Mouse (Mus musculus) bone marrow, adult 2 months (tissue): ENCODE measurements around the gene Ect2. TPM values are rescaled to one million over a fixed set of nuclear protein-coding genes. Genes with fewer than 3 reads are reported as not detected.

Source experiments
- H3K27ac ChIP-seq: fragments of 200-500 bp; 2 replicates; pipeline ENCODE4 v1.5.1; 2012; ENCODE audit warnings: low read depth, mild to moderate bottlenecking, control low read depth, inconsistent platforms, low read length; ENCODE audit not compliant: control insufficient read depth, poor library complexity, insufficient read depth
- H3K4me1 ChIP-seq: fragments of 200-500 bp; 2 replicates; pipeline ENCODE4 v1.6.1; 2011; ENCODE audit warnings: low read length; ENCODE audit not compliant: control insufficient read depth, insufficient read depth
- H3K4me3 ChIP-seq: fragments of 200-500 bp; replicated peaks from 2 replicates; pipeline ENCODE3; 2011; ENCODE audit warnings: mild to moderate bottlenecking, low read depth, low read length, control low read depth; ENCODE audit not compliant: control insufficient read depth
- CTCF ChIP-seq: fragments of 200-500 bp; IDR thresholded peaks from 2 replicates; pipeline ENCODE4 v1.5.1; 2011; ENCODE audit warnings: low read length, control low read depth; ENCODE audit not compliant: control insufficient read depth, insufficient read depth
- POLR2A ChIP-seq: fragments of 200-500 bp; IDR thresholded peaks from 2 replicates; pipeline ENCODE4 v1.6.1; 2011; ENCODE audit warnings: low read depth, mild to moderate bottlenecking, control low read depth, low read length, borderline replicate concordance; ENCODE audit not compliant: control insufficient read depth
- WGBS: fragments of 180-500 bp; shearing (Covaris S2); methylation state at CpG from one replicate; pipeline ENCODE4 v1.1.7; 2018; 5-methylcytosine and 5-hydroxymethylcytosine counted together
- polyA plus RNA-seq: library from polyadenylated mRNA; stranded (reverse); fragments of >200 nt; gene quantifications from 2 replicates; pipeline ENCODE4 v1.2.4, GENCODE M21; 2011; ENCODE audit warnings: low replicate concordance; ENCODE audit not compliant: missing spikeins, insufficient read depth, insufficient read length

The Ect2 gene
- polyA plus RNA-seq, 1 experiment, result 28.8 TPM

- H3K27ac ChIP-seq, result 0 out of 2 replicates have a peak overlapping the region, but pooled peaks have one; percentile 19
- 80% methylated on average over 2 of the region's 2 CpGs for WGBS
- H3K4me1 ChIP-seq, result peaks cover 2% of the 10 kb centered on the region
- TF ChIP-seq POLR2A, result no peak
- TF ChIP-seq CTCF, result no peak
- peak overlapping the region; percentile 77 for H3K4me3 ChIP-seq
These were observed 602 bp upstream of the Ect2 start for GRCm38 (mm10) chr3:27154280-27154679.

- H3K4me1 ChIP-seq, result peaks cover 2% of the 10 kb centered on the region
- H3K4me3 ChIP-seq, result peak overlapping the region; percentile 98
- no peak for TF ChIP-seq POLR2A
- no peak for TF ChIP-seq CTCF
- peak overlapping the region; percentile 82 for H3K27ac ChIP-seq
- WGBS, result under 1% methylated on average over 31 of the region's 31 CpGs
These were observed 447 bp downstream of the Ect2 start for GRCm38 (mm10) chr3:27153191-27153671.

GRCm38 (mm10) chr3:27145733-27146132 lies 7.9 kb downstream of the Ect2 start:
- no peaks in the 10 kb centered on the region for H3K4me1 ChIP-seq
- no peak overlapping the region for H3K27ac ChIP-seq
- H3K4me3 ChIP-seq, result no peak overlapping the region
- WGBS, result 88% methylated on average over 7 of the region's 7 CpGs
- TF ChIP-seq POLR2A, result no peak
- TF ChIP-seq CTCF, result no peak

GRCm38 (mm10) chr3:27143570-27143969 lies 10.1 kb downstream of the Ect2 start:
- no peak for TF ChIP-seq CTCF
- TF ChIP-seq POLR2A, result no peak
- H3K27ac ChIP-seq, result no peak overlapping the region
- no peak overlapping the region for H3K4me3 ChIP-seq
- WGBS, result 87% methylated on average over 7 of the region's 7 CpGs
- no peaks in the 10 kb centered on the region for H3K4me1 ChIP-seq

GRCm38 (mm10) chr3:27140101-27140500 lies 13.6 kb downstream of the Ect2 start:
- WGBS, result 93% methylated on average over 8 of the region's 8 CpGs
- Histone ChIP-seq H3K4me3 (no peak overlapping the region), H3K4me1 (no peaks in the 10 kb centered on the region), H3K27ac (no peak overlapping the region)
- TF ChIP-seq CTCF (no peak), POLR2A (no peak)

GRCm38 (mm10) chr3:27121864-27122450 lies 31.7 kb downstream of the Ect2 start:
- no peak overlapping the region for H3K4me3 ChIP-seq
- TF ChIP-seq CTCF, result no peak
- no peak for TF ChIP-seq POLR2A
- H3K4me1 ChIP-seq, result no peaks in the 10 kb centered on the region
- H3K27ac ChIP-seq, result no peak overlapping the region
- 32% methylated on average over 9 of the region's 9 CpGs for WGBS

GRCm38 (mm10) chr3:27120932-27121331 lies 32.7 kb downstream of the Ect2 start:
- TF ChIP-seq POLR2A (no peak), CTCF (no peak)
- no peaks in the 10 kb centered on the region for H3K4me1 ChIP-seq
- no peak overlapping the region for H3K4me3 ChIP-seq
- WGBS, result 49% methylated on average over 6 of the region's 6 CpGs
- H3K27ac ChIP-seq, result no peak overlapping the region

GRCm38 (mm10) chr3:27118227-27118626 lies 35.5 kb downstream of the Ect2 start:
- Histone ChIP-seq H3K4me1 (no peaks in the 10 kb centered on the region), H3K4me3 (no peak overlapping the region), H3K27ac (no peak overlapping the region)
- 49% methylated on average over 4 of the region's 4 CpGs for WGBS
- peak; percentile 24; the same call in 1 of the 2 replicates for TF ChIP-seq CTCF
- no peak for TF ChIP-seq POLR2A

- TF ChIP-seq CTCF (no peak), POLR2A (no peak)
- Histone ChIP-seq H3K4me1 (no peaks in the 10 kb centered on the region), H3K4me3 (no peak overlapping the region), H3K27ac (no peak overlapping the region)
These were observed 42.8 kb downstream of the Ect2 start for GRCm38 (mm10) chr3:27110860-27111259.
